Mouse (Mus musculus) embryo, embryonic 10 days (tissue): ENCODE data around the gene Gm10300.

Source experiments
- DNase-seq: peaks from one replicate; pipeline ENCODE4 v3.0.0-alpha.2; 2015; ENCODE audit warnings: low spot score

Gm10300 gene

GRCm38 (mm10) chr4:132078296-132078714 is 3.8 kb downstream of the Gm10300 start:
- no peak for DNase-seq

GRCm38 (mm10) chr4:132079555-132080275 is 5.2 kb downstream of the Gm10300 start:
- DNase-seq = peak; percentile 86

DNA sequence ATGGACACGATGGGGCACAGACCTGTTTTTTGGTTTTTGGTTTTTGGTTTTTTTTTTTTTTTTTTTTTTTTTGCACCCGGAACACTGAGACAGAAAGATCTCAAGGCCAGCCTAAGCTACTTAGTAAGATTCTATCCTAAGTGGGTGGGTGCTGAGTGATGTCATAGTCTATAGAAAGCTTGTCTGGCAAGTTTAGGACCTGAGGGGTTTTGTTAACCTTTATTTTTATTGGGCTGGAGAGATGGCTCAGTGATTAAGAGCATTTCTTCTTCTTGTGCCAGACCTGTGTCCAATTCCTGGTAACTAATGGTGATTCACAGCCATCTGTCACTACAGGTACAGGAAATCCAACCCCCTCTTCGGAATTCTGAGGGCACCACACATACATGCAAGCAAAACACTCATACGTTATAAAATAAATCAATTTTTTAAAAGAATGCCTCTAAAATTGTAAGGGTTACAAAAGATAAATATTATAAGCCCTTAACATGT is 6.0 kb downstream of the Gm10300 start:
- DNase-seq = no peak

- no peak for DNase-seq
Measured at GRCm38 (mm10) chr4:132085114-132085513, 10.6 kb downstream of the Gm10300 start.

GRCm38 (mm10) chr4:132088921-132089320 is 14.4 kb downstream of the Gm10300 start:
- peak; percentile 90 for DNase-seq

- DNase-seq = no peak
Measured at GRCm38 (mm10) chr4:132093136-132093535, 18.6 kb downstream of the Gm10300 start.

DNA sequence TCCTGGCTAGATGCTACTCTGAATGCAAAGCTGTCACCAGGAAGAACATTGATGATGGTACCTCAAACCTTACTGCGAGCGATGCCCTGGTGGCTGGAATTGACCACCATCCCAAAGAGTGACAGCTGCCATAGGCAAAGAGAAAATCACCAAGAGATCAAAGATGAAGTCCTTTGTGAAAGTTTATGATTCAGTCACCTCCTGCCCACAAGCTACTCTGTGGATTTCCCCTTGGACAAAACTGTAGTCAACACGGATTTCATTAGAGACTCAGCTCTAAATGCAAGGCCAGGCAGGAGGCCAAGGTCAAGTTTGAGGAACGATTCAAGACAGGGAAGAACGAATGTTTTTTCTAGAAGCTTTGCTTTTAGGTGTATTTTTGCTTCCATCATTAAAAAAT is 19.4 kb downstream of the Gm10300 start:
- DNase-seq = no peak

DNA sequence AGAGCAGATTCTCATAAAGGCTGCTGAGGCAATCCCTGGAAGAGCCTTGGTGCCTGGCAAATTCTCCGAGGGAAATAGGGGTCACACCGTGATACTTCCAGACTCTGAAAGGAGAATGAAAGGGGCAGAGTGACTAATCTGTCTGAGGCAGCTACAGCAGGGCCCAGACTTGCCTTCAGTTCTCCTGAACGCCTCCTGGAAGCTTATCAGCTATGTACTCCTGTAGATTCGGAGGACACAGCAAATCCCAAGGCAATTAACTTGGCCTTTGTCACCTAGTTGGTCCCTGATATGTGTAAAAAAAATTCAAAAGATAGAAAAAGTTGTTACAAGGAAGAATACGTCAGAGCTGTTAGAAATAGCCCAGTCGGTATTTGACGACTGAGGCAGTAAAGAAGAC is 20.5 kb downstream of the Gm10300 start:
- DNase-seq = no peak

DNA sequence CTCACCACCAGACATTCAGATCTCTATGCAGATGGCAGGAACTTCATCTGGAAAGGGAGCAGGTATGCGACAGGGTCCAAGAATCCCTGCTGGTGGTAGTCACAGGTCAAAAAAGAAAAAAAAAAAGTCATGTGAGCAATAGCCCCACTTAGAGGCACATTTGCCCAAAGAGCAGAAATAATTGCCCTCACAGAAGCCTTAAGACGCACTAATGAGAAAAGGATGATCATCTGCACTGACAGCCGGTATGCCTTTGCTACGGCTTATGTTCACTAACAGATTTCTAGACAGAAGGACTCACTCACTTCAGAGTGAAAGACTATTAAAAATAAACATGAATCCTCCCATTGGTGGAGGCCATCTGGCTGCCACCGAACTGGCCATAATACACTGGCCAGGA is 25.1 kb downstream of the Gm10300 start:
- DNase-seq = no peak

GRCm38 (mm10) chr4:132101152-132101551 is 26.7 kb downstream of the Gm10300 start:
- DNase-seq = peak; percentile 36

DNA sequence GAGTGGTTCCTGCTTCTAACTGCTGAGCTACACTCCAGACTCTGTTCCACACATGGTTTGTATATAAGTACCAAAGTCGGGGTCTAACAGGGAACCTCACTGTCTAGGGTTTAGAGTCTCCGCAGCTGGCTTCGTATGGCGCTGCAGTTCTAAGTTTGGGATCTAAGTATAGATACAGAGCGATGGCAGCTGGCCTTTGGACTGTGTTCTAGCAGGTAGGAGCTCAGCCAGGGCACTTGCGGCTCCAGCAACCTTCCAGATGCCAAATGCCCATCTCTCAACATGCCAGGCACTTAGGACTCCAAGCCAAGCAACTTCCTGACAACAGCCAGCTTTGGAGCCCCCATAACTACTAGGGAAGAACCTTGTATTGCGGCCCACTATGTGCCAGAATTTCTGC is 33.7 kb downstream of the Gm10300 start:
- DNase-seq = no peak

- peak; percentile 43 for DNase-seq
Measured at GRCm38 (mm10) chr4:132111227-132111626, 36.7 kb downstream of the Gm10300 start.

- DNase-seq = peak; percentile 41
Measured at GRCm38 (mm10) chr4:132113411-132114095, 39.1 kb downstream of the Gm10300 start.

DNA sequence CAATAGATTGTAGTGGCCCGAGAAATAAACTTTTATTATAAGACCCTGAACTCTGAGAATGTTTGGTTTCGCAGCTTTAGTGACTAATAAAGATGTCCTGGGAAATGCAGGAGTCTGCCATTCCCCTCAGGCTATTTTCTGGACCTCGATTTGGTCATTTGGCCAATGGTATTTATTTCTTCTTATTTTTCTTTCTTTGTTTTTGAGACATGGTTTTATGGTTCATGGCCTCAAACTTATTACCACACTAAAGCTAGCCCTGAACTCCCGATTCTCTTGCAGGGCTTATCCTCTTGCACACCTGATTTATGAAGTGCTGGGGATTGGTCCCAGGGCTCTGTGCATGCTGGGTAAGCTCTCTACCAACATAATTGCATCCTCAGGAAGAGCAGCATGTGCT is 41.8 kb downstream of the Gm10300 start:
- DNase-seq = no peak

GRCm38 (mm10) chr4:132119566-132119965 is 45.1 kb downstream of the Gm10300 start:
- DNase-seq = no peak

GRCm38 (mm10) chr4:132121674-132122073 is 47.2 kb downstream of the Gm10300 start:
- DNase-seq = no peak

- DNase-seq = no peak
Measured at GRCm38 (mm10) chr4:132123166-132123565, 48.7 kb downstream of the Gm10300 start.
